Comparison of ENCODE assay signal across 9 mouse cellular contexts in the genomic region with DNA sequence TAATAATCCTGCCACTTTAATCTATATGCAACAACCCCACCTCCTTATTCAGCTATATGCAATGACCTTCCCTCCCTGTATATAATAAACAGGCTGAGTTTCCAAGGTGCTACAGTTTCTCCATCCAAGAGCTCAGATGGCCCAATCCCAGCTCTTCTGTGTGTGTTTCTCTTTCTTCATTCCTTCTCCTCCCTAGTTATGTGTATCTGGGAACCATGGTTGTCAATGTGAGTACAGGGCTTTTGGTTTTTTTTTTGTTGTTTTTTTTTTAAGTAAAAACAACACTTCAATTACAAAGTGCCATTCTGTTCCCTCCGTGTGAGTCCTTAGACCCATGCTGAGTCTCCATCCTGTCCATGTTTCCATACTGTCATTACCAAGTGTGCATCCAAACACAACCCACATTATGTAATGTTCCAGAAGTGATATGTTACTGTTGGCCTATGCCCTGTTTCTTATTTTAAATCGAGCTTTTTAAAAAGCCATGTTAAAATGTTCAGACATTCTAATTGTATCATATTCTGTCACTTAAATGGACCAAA.
"Had no signal": no experiment of that assay in that cellular context is flagged by ENCODE, and none has a peak within 500 bp of the region (broad histone marks: within the 10 kb centered on the region; RNA-seq: fewer than 3 reads in every experiment).

No protein-coding gene starts in this region.

- DNase-seq: kidney, postnatal 10 days; left cerebral cortex, postnatal 4 days; lung, adult 2 months; lung, postnatal 36 days; midbrain, embryonic 14.5 days; right cerebral cortex, adult 18-20 months; thymus, adult 18-20 months; thymus, postnatal 14 days had no signal

- ATAC-seq: lung, postnatal 0 days had no signal
